Mouse (Mus musculus): Measurements from ENCODE around the gene Pde1a. TPM values are rescaled to one million over a fixed set of nuclear protein-coding genes. Genes with fewer than 3 reads are reported as not detected.

Gene Pde1a
- polyA plus RNA-seq (2011; ENCODE audit: insufficient read length, low read depth, missing spikeins): 18.6 and 19.9 TPM in 2 replicates

DNA sequence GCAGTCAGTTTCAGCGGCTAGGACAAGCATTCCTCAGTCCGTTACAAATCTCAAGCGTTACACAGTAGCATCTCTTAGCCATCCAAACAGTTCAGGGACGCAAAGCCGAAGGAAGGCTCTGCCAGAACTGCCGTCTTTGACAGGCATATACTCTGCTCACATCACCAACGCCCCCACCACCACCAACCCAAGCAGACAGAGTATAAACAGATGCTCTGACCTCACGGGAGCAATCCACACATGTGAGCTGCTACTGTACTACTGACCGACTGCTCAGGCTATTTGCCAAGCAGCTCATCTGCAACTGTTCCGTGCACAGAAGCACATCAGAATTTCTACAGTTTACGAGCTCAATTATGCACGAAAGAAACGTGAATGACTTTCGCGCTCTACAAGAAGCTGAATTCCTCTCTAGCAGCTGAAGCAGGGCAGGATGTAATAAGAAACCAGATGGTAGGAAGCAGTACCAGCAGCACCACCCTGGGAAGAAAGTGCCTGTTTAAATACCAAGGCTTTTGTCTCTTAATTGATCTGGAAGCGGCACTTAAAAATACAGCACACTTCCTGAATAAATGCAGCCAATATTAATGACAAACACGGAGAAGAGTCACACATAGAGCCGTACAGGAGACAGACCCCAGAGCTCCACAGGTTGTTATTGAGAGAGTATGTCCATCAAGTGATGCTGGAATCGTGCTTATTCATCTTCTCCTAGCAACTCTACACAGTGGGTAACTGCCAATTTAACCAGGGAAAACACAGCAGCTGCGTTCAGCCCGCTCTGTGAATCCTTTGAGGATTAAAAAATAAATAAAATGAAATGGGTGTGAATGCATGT, at the start of gene Pde1a:
TSS of gene Pde1a (minus strand) at position 598 of the 838 bp plus-strand sequence.
- TF ChIP-seq CTCF (IDR thresholded peaks at IDR 0.05; ENCODE audit: borderline replicate concordance, insufficient read depth, low read length): no peak
- TF ChIP-seq POLR2A (IDR thresholded peaks at IDR 0.05; ENCODE audit: low read depth, low read length): no peak
- H3K4me3 ChIP-seq (ENCODE audit: insufficient read depth, low read length): peak within 1 kb of the TSS; percentile 8
- peaks cover 14% of the 10 kb centered on the region for H3K4me1 ChIP-seq (ENCODE audit: control insufficient read depth, insufficient read depth, low read length)
- no peak within 1 kb of the TSS for H3K27ac ChIP-seq (ENCODE audit: insufficient read depth, low read length)

DNA sequence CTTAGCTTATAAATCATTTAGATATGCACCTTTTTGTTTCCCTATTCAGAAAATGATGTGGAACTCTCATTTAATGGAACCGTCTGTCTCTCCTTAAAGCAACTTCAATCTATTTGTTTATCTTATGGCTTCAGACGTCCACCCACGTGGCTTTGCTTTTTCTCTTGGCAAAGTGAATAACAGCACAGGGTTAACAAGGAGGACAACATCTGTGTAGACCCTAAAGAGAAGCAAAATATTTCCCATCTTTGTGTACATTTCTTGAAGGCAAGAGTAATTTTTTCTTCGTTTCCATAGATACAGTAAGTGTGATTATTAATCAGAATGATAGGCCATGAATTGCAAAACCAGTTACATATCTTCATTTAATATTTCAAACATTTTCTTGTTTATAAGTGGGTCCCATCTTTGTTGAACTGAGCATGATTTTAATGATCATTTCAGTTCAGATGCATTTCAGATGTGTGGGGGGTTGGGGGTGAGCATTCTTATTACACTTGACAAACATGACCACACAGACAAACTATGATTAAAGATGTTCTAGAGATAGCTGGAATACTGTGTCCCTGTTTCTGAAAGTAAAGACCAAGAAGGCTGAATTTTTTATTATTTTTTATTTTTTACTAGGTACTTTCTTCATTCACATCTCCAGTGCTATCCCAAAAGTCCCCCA, 49.5 kb upstream of the Pde1a start:
- Histone ChIP-seq H3K27ac (ENCODE audit: insufficient read depth, low read length) (no peak overlapping the region), H3K4me3 (ENCODE audit: insufficient read depth, low read length) (no peak overlapping the region), H3K4me1 (ENCODE audit: control insufficient read depth, insufficient read depth, low read length) (no peaks in the 10 kb centered on the region; the same call in 1 of the 2 replicates)
- TF ChIP-seq CTCF (IDR thresholded peaks at IDR 0.05; ENCODE audit: borderline replicate concordance, insufficient read depth, low read length): no peak
- TF ChIP-seq POLR2A (IDR thresholded peaks at IDR 0.05; ENCODE audit: low read depth, low read length): no peak

DNA sequence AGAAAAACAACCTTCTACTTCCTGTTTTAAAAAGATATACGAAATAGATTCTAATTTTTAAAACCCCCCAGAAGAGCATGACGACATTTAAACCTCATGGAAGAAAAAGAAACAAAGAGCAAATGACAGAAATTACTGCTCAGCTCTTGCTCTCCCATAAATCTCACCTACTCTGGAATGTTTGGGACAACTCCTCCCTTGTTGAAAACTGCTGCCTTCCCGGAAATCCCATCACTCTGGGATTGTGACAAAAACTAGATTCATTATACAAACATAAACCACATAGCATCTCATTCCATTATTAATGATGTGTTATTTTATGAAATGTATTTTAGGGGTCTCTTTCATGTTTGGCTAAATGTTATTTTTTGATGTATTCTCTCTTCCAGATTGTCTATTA, 48.9 kb upstream of the Pde1a start:
- no peak overlapping the region for H3K4me3 ChIP-seq (ENCODE audit: insufficient read depth, low read length)
- TF ChIP-seq POLR2A (IDR thresholded peaks at IDR 0.05; ENCODE audit: low read depth, low read length) (no peak), CTCF (IDR thresholded peaks at IDR 0.05; ENCODE audit: borderline replicate concordance, insufficient read depth, low read length) (no peak)
- H3K27ac ChIP-seq (ENCODE audit: insufficient read depth, low read length): no peak overlapping the region
- H3K4me1 ChIP-seq (ENCODE audit: control insufficient read depth, insufficient read depth, low read length): no peaks in the 10 kb centered on the region; the same call in 1 of the 2 replicates

DNA sequence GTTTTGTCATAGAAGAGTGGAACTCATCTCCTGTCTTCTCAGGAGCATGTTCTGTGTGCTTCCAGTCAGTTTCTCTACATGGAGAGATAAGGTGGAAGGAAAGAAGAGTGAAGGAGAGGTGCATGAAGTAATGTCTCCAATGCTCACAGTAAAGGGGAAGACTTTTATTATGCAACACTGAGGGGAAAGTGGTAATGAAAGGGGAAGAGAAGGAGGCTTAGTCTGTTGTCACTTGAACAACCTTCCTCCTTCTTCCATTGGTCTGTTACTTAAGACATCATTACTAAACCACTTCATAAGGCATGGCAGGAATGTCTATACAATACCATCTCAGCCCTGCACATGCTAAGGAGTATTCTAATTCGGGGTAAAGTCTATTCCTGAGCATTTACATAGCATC, 38.8 kb upstream of the Pde1a start:
- H3K27ac ChIP-seq (ENCODE audit: insufficient read depth, low read length): no peak overlapping the region
- H3K4me3 ChIP-seq (ENCODE audit: insufficient read depth, low read length): no peak overlapping the region
- H3K4me1 ChIP-seq (ENCODE audit: control insufficient read depth, insufficient read depth, low read length): 0 out of 2 replicates have a peak, but pooled peaks cover 2% of the 10 kb centered on the region
- TF ChIP-seq POLR2A (IDR thresholded peaks at IDR 0.05; ENCODE audit: low read depth, low read length): no peak
- TF ChIP-seq CTCF (IDR thresholded peaks at IDR 0.05; ENCODE audit: borderline replicate concordance, insufficient read depth, low read length): no peak

DNA sequence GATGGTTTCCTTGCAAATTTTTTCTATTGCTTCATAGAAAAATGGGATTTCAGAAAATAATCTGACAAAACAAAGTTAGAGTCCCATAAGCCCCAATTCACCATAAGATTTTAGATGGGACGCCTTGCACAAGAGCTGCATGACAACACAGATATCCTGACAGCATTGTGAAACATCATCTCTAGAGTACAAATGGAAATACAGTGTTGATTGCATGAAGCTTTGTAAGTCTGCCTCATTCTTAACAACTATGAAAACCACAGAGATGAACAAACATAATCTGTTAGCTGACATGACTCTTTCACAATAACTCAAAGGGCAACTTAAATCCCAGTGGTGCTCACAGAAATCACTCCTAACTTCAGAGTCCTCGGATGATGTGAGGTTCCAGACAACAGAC, 29.5 kb upstream of the Pde1a start:
- no peak for TF ChIP-seq CTCF (IDR thresholded peaks at IDR 0.05; ENCODE audit: borderline replicate concordance, insufficient read depth, low read length)
- no peak for TF ChIP-seq POLR2A (IDR thresholded peaks at IDR 0.05; ENCODE audit: low read depth, low read length)
- Histone ChIP-seq H3K4me3 (ENCODE audit: insufficient read depth, low read length) (no peak overlapping the region), H3K27ac (ENCODE audit: insufficient read depth, low read length) (no peak overlapping the region), H3K4me1 (ENCODE audit: control insufficient read depth, insufficient read depth, low read length) (no peaks in the 10 kb centered on the region)

DNA sequence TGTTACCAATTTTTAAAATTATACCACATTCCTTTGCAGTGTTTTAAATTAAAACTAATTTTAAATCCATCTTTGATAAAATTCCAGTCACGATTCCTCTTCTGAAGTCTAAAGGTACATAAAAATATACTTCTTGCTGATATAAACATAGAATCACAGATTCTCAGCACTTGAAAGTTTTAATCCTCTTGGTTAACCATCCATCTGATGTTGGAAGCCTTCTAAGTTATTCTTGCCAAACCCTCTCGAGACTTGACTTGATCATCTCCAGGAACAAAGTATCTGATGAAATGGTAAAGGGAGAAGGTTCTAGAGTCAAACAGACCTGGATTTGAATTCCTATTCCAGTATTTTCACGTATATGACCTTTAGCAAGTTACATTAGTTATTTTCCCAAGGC, 28.9 kb upstream of the Pde1a start:
- H3K27ac ChIP-seq (ENCODE audit: insufficient read depth, low read length): no peak overlapping the region
- no peaks in the 10 kb centered on the region for H3K4me1 ChIP-seq (ENCODE audit: control insufficient read depth, insufficient read depth, low read length)
- TF ChIP-seq CTCF (IDR thresholded peaks at IDR 0.05; ENCODE audit: borderline replicate concordance, insufficient read depth, low read length) (no peak), POLR2A (IDR thresholded peaks at IDR 0.05; ENCODE audit: low read depth, low read length) (no peak)
- no peak overlapping the region for H3K4me3 ChIP-seq (ENCODE audit: insufficient read depth, low read length)

DNA sequence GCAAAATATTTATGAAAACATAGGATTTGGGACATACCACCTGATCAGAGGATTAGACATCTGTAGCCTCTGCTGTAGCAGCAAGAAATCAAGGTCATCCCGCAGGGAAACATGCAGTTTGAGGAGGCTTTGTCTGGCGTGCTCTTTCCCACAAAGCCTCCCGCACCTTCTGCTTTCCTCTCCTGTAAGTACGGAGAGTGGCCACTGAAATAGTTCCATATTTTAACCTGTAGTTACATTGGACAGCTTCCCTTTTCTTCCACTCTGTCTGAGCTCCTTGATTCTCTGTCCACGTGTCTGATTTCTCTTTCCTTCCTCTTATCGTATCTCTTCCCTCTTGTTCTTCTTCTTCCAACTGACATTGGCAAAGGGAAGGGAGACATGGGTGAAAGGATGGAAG, 20.8 kb upstream of the Pde1a start:
- no peak overlapping the region for H3K27ac ChIP-seq (ENCODE audit: insufficient read depth, low read length)
- H3K4me1 ChIP-seq (ENCODE audit: control insufficient read depth, insufficient read depth, low read length): no peaks in the 10 kb centered on the region
- no peak for TF ChIP-seq CTCF (IDR thresholded peaks at IDR 0.05; ENCODE audit: borderline replicate concordance, insufficient read depth, low read length)
- no peak for TF ChIP-seq POLR2A (IDR thresholded peaks at IDR 0.05; ENCODE audit: low read depth, low read length)
- H3K4me3 ChIP-seq (ENCODE audit: insufficient read depth, low read length): no peak overlapping the region

DNA sequence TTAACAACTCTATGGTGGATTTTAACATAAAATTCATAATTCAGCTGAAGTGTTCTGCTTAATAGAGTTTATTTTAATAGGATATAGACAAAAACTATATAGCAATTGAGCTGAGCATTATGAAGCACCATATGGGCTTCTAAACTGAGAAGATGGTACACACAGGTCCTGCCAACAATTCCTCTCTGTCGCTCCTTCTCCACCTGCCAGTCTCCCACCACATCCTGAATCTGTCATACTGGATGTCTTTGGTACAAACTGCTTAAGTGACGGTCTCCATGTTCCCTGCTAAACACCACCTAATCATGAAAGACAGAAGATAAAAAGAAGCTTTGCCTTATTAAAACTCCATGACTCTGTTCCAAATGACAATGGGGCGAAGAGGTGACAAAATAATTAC, 20.1 kb upstream of the Pde1a start:
- H3K4me1 ChIP-seq (ENCODE audit: control insufficient read depth, insufficient read depth, low read length): no peaks in the 10 kb centered on the region
- no peak overlapping the region for H3K27ac ChIP-seq (ENCODE audit: insufficient read depth, low read length)
- TF ChIP-seq POLR2A (IDR thresholded peaks at IDR 0.05; ENCODE audit: low read depth, low read length): no peak
- no peak for TF ChIP-seq CTCF (IDR thresholded peaks at IDR 0.05; ENCODE audit: borderline replicate concordance, insufficient read depth, low read length)
- no peak overlapping the region for H3K4me3 ChIP-seq (ENCODE audit: insufficient read depth, low read length)

DNA sequence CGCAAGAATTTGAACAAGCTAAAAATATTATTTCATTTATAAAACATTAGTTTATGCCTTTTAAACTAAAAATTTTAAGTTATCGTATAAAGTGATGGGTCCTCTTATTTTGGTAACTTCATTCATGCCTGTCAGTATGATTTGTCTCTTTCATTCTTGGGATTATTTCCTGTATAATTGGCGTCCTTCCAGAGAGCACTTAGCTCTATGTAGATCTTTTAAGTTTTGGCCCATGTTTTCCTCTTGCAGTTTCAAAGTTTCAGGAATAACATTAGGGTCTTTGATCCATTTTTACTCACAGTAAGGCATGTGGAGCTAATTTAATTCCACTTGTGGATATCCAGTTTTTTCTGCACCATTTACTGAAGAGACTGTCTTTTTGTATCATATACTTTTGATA, 5.8 kb upstream of the Pde1a start:
- H3K27ac ChIP-seq (ENCODE audit: insufficient read depth, low read length): no peak overlapping the region
- H3K4me3 ChIP-seq (ENCODE audit: insufficient read depth, low read length): no peak overlapping the region
- TF ChIP-seq CTCF (IDR thresholded peaks at IDR 0.05; ENCODE audit: borderline replicate concordance, insufficient read depth, low read length) (no peak), POLR2A (IDR thresholded peaks at IDR 0.05; ENCODE audit: low read depth, low read length) (no peak)
- H3K4me1 ChIP-seq (ENCODE audit: control insufficient read depth, insufficient read depth, low read length): no peaks in the 10 kb centered on the region

DNA sequence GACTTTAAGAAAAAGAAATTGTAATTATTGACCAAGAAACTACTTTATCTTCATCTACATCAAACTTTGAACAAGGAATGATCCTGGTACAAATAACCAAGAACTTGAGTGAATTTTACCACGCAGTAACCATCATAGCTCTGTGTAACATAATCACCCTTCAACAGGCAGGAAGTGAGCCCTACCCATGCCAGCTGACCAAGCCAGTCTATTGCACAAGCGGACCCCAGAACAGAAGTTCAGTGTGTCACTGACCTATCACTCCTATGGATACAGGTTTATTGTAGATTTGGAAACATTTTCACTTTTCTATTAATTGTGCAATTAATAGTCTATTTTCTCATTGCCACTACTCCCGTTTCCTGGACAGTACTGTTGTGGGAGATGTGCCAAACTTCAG, 3.4 kb upstream of the Pde1a start:
- Histone ChIP-seq H3K4me1 (ENCODE audit: control insufficient read depth, insufficient read depth, low read length) (peaks cover 10% of the 10 kb centered on the region; the same call in 1 of the 2 replicates), H3K27ac (ENCODE audit: insufficient read depth, low read length) (no peak overlapping the region), H3K4me3 (ENCODE audit: insufficient read depth, low read length) (no peak overlapping the region)
- TF ChIP-seq POLR2A (IDR thresholded peaks at IDR 0.05; ENCODE audit: low read depth, low read length): no peak
- TF ChIP-seq CTCF (IDR thresholded peaks at IDR 0.05; ENCODE audit: borderline replicate concordance, insufficient read depth, low read length): no peak

Data from embryonic fibroblast, embryonic 13.5 days (primary cell).